Mouse (Mus musculus) heart, embryonic 16.5 days (tissue): ENCODE results near the gene Ift122. TPM values are rescaled to one million over a fixed set of nuclear protein-coding genes. Genes with fewer than 3 reads are reported as not detected.
A peak's percentile ranks its signal among the peaks of the same experiment; 100 is the strongest.

Experiments
- ATAC-seq: fragments of 200-750 bp; cut with Nextera tagmentation; replicated peaks from 2 replicates; pipeline ENCODE4 v1.8.0; 2017; ENCODE audit warnings: moderate number of reproducible peaks; ENCODE audit not compliant: insufficient read depth, low FRiP score; ENCODE audit errors: extremely low read depth
- H3K27ac ChIP-seq: fragments of 300-500 bp; sonication (generic); 2 replicates; pipeline ENCODE4 v1.5.1; 2014; ENCODE audit warnings: mild to moderate bottlenecking, low read length, control low read depth, moderate library complexity
- H3K27me3 ChIP-seq: fragments of 300-500 bp; sonication (generic); 2 replicates; pipeline ENCODE4 v1.6.1; 2014; ENCODE audit warnings: low read length, mixed read lengths; ENCODE audit not compliant: control insufficient read depth, insufficient read depth
- H3K36me3 ChIP-seq: fragments of 300-500 bp; sonication (generic); 2 replicates; pipeline ENCODE4 v1.6.1; 2014; ENCODE audit not compliant: control insufficient read depth, insufficient read depth
- H3K4me1 ChIP-seq: fragments of 300-500 bp; sonication (generic); 2 replicates; pipeline ENCODE4 v1.6.1; 2014; ENCODE audit warnings: low read length, mixed read lengths; ENCODE audit not compliant: control insufficient read depth, insufficient read depth
- H3K4me2 ChIP-seq: fragments of 300-500 bp; sonication (generic); 2 replicates; pipeline ENCODE4 v1.6.1; 2014; ENCODE audit warnings: low read depth, mild to moderate bottlenecking, control low read depth, low read length
- H3K4me3 ChIP-seq: fragments of 300-500 bp; sonication (generic); 2 replicates; pipeline ENCODE4 v1.5.1; 2014; ENCODE audit warnings: mild to moderate bottlenecking, control low read depth, low read length
- H3K9ac ChIP-seq: fragments of 300-500 bp; sonication (generic); 2 replicates; pipeline ENCODE4 v1.6.1; 2014; ENCODE audit warnings: low read length, control low read depth
- H3K9me3 ChIP-seq: fragments of 300-500 bp; sonication (generic); replicated peaks from 2 replicates; pipeline ENCODE4 v1.6.1; 2016; ENCODE audit warnings: low read length; ENCODE audit not compliant: control insufficient read depth
- WGBS: fragments of 180-500 bp; shearing (Covaris S2); extraction: QIAGEN DNeasy Blood & Tissue Kit; methylation state at CpG from one replicate; pipeline ENCODE4 v1.1.7; 2014; 5-methylcytosine and 5-hydroxymethylcytosine counted together
- polyA plus RNA-seq: library from polyadenylated mRNA; unstranded; fragments of >200 nt; fragmentation: Nextera tagmentation; extraction: Ambion mirVana; gene quantifications from 2 replicates; pipeline ENCODE4 v1.2.1, GENCODE M21; 2015

The Ift122 gene
- polyA plus RNA-seq, 1 experiment from 2014 or later: 21.4 TPM

GRCm38 (mm10) chr6:115962439-115963085 lies 109.3 kb downstream of the Ift122 start:
- Histone ChIP-seq H3K4me3 (no peak overlapping the region), H3K36me3 (peaks cover 6% of the 10 kb centered on the region; the same call in 1 of the 2 replicates), H3K4me2 (peak overlapping the region; percentile 19; the same call in 1 of the 2 replicates), H3K4me1 (peaks cover 19% of the 10 kb centered on the region), H3K27me3 (no peaks in the 10 kb centered on the region), H3K27ac (no peak overlapping the region), H3K9me3 (no peaks in the 10 kb centered on the region), H3K9ac (0 out of 2 replicates have a peak overlapping the region, but pooled peaks have one; percentile 11)
- WGBS: 49% methylated on average over 23 of the region's 23 CpGs
- ATAC-seq: no peak

- no peak overlapping the region for H3K4me2 ChIP-seq
- no peaks in the 10 kb centered on the region for H3K9me3 ChIP-seq
- 71% methylated on average over 9 of the region's 9 CpGs for WGBS
- no peaks in the 10 kb centered on the region for H3K27me3 ChIP-seq
- H3K4me1 ChIP-seq: peaks cover 15% of the 10 kb centered on the region
- H3K27ac ChIP-seq: no peak overlapping the region
- H3K36me3 ChIP-seq: peaks cover 6% of the 10 kb centered on the region; the same call in 1 of the 2 replicates
- ATAC-seq: no peak
- H3K9ac ChIP-seq: no peak overlapping the region
- no peak overlapping the region for H3K4me3 ChIP-seq
Observed at GRCm38 (mm10) chr6:115963656-115964055, 110.4 kb downstream of the Ift122 start.

GRCm38 (mm10) chr6:115966227-115966966 lies 113.1 kb downstream of the Ift122 start:
- Histone ChIP-seq H3K27ac (no peak overlapping the region), H3K4me2 (no peak overlapping the region), H3K27me3 (no peaks in the 10 kb centered on the region), H3K9ac (no peak overlapping the region), H3K36me3 (no peaks in the 10 kb centered on the region; the same call in 1 of the 2 replicates), H3K4me1 (peaks cover 12% of the 10 kb centered on the region), H3K9me3 (no peaks in the 10 kb centered on the region), H3K4me3 (no peak overlapping the region)
- 88% methylated on average over 19 of the region's 19 CpGs for WGBS
- ATAC-seq: no peak

GRCm38 (mm10) chr6:115967291-115967880 lies 114.1 kb downstream of the Ift122 start:
- H3K36me3 ChIP-seq: no peaks in the 10 kb centered on the region; the same call in 1 of the 2 replicates
- no peaks in the 10 kb centered on the region for H3K9me3 ChIP-seq
- peaks cover 22% of the 10 kb centered on the region for H3K4me1 ChIP-seq
- no peak overlapping the region for H3K4me3 ChIP-seq
- H3K27me3 ChIP-seq: no peaks in the 10 kb centered on the region
- H3K9ac ChIP-seq: no peak overlapping the region
- WGBS: 92% methylated on average over 15 of the region's 15 CpGs
- ATAC-seq: no peak
- no peak overlapping the region for H3K27ac ChIP-seq
- no peak overlapping the region for H3K4me2 ChIP-seq

- H3K9ac ChIP-seq: no peak overlapping the region
- H3K9me3 ChIP-seq: no peaks in the 10 kb centered on the region
- no peaks in the 10 kb centered on the region; the same call in 1 of the 2 replicates for H3K36me3 ChIP-seq
- no peak overlapping the region for H3K4me2 ChIP-seq
- H3K27ac ChIP-seq: no peak overlapping the region
- no peaks in the 10 kb centered on the region for H3K27me3 ChIP-seq
- H3K4me3 ChIP-seq: no peak overlapping the region
- WGBS: 77% methylated on average over 5 of the region's 5 CpGs
- ATAC-seq: no peak
- peaks cover 25% of the 10 kb centered on the region for H3K4me1 ChIP-seq
Observed at GRCm38 (mm10) chr6:115968086-115968485, 114.8 kb downstream of the Ift122 start.

GRCm38 (mm10) chr6:115968700-115969099 lies 115.4 kb downstream of the Ift122 start:
- no peak for ATAC-seq

GRCm38 (mm10) chr6:115969103-115969502 lies 115.8 kb downstream of the Ift122 start:
- H3K4me2 ChIP-seq: no peak overlapping the region
- peaks cover 25% of the 10 kb centered on the region for H3K4me1 ChIP-seq
- H3K36me3 ChIP-seq: no peaks in the 10 kb centered on the region
- no peak overlapping the region for H3K27ac ChIP-seq
- no peak for ATAC-seq
- WGBS: 64% methylated on average over 9 of the region's 9 CpGs
- H3K9me3 ChIP-seq: no peaks in the 10 kb centered on the region
- no peak overlapping the region for H3K9ac ChIP-seq
- no peak overlapping the region for H3K4me3 ChIP-seq
- no peaks in the 10 kb centered on the region for H3K27me3 ChIP-seq

More at GRCm38 (mm10) chr6:115968700-115969099, 115.4 kb downstream of the Ift122 start:
- H3K4me3 ChIP-seq: no peak overlapping the region
- no peak overlapping the region for H3K9ac ChIP-seq
- H3K36me3 ChIP-seq: no peaks in the 10 kb centered on the region
- H3K27me3 ChIP-seq: no peaks in the 10 kb centered on the region
- 79% methylated on average over 6 of the region's 6 CpGs for WGBS
- H3K9me3 ChIP-seq: no peaks in the 10 kb centered on the region
- no peak overlapping the region for H3K4me2 ChIP-seq
- peaks cover 25% of the 10 kb centered on the region for H3K4me1 ChIP-seq
- no peak overlapping the region for H3K27ac ChIP-seq

GRCm38 (mm10) chr6:115969952-115970351 lies 116.7 kb downstream of the Ift122 start:
- H3K4me3 ChIP-seq: no peak overlapping the region
- H3K4me1 ChIP-seq: peaks cover 27% of the 10 kb centered on the region
- WGBS: 75% methylated on average over 4 of the region's 6 CpGs
- H3K36me3 ChIP-seq: no peaks in the 10 kb centered on the region
- H3K27me3 ChIP-seq: no peaks in the 10 kb centered on the region
- H3K9ac ChIP-seq: peak overlapping the region; percentile 11; the same call in 1 of the 2 replicates
- no peak overlapping the region for H3K27ac ChIP-seq
- H3K4me2 ChIP-seq: no peak overlapping the region
- no peak for ATAC-seq
- H3K9me3 ChIP-seq: no peaks in the 10 kb centered on the region
